Mouse (Mus musculus) cerebellum, adult 2 months (tissue): ENCODE measurements around the gene Limk2.

Source experiments
- CTCF ChIP-seq: fragments of 200-500 bp; IDR thresholded peaks from 2 replicates; pipeline ENCODE4 v1.5.1; 2011; ENCODE audit warnings: low read depth, mild to moderate bottlenecking, control low read depth, low read length, moderate library complexity, borderline replicate concordance; ENCODE audit not compliant: insufficient read depth
- POLR2A ChIP-seq: fragments of 200-500 bp; IDR thresholded peaks from 2 replicates; pipeline ENCODE4 v1.6.1; 2011; ENCODE audit warnings: low read length, control low read depth, borderline replicate concordance; ENCODE audit not compliant: insufficient read depth

DNA sequence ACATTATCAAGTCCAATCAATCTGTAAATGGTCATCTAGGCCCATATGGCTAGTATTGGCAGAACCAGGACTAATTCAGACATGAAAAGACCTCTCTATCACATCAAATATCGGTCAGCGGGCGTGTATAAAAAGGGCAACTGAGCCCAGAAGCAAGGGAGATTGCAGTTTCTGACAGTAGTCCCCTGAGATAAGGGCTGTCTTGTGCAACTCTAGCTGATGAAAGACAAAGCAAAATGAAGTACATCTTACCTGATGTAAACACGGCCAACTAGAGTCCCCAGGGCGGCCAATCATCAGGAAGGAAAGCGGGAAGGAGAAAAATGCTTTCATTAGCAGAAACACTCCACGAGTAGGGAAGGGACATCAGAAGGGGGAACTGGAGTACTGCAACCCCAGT, 19.6 kb upstream of the Limk2 start:
- TF ChIP-seq CTCF (no peak), POLR2A (no peak)
